Mouse (Mus musculus) bone marrow macrophage, adult 2 months (primary cell): ENCODE data around the gene Wdr61.
"Not testable (repeated sequence)": the region's sequence is repeated elsewhere in the genome, so short reads cannot be mapped to it uniquely, and the experiment has no call there.

Source experiments
- CTCF ChIP-seq: IDR thresholded peaks from 2 replicates; pipeline ENCODE4 v1.5.1; 2012; ENCODE audit warnings: low read depth, mild to moderate bottlenecking, low read length, moderate library complexity
- POLR2A ChIP-seq: IDR thresholded peaks from 2 replicates; pipeline ENCODE4 v1.6.1; 2012; ENCODE audit warnings: mild to moderate bottlenecking, low read depth, low read length, borderline replicate concordance

DNA sequence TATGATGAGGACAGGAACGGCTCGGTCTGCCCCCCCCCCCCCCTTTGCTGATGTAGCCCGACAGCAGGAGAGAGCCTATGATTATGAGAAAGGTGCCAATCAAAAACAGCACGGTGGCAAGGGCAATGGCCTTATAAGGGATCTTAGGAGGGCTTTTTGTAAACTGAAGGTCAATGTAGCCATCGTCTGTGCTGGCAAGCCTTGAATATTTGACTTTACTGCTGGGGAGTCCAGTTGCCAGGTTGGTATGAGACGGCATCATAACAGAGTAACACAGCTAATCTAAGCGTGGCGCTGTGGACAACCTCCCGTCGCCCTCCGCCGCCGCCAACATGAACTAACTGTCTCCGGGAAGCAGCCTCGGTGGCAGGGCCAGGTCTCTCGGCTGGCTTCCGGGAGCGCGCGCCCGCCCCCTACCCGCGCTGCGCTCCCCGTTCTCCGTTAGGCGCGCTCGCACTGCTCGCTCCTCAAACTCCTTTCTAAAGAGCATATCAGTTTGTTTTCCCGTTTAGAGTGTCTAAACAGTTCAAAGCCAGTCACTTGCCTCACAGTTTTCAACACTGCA, 43.0 kb downstream of the Wdr61 start:
- TF ChIP-seq CTCF, POLR2A: not testable (repeated sequence)
